Mouse (Mus musculus) right cerebral cortex, postnatal 25 days (tissue): ENCODE results near the gene Lancl1.

Source experiments
- DNase-seq: peaks from one replicate; pipeline ENCODE4 v3.0.0; 2022

Gene Lancl1

DNA sequence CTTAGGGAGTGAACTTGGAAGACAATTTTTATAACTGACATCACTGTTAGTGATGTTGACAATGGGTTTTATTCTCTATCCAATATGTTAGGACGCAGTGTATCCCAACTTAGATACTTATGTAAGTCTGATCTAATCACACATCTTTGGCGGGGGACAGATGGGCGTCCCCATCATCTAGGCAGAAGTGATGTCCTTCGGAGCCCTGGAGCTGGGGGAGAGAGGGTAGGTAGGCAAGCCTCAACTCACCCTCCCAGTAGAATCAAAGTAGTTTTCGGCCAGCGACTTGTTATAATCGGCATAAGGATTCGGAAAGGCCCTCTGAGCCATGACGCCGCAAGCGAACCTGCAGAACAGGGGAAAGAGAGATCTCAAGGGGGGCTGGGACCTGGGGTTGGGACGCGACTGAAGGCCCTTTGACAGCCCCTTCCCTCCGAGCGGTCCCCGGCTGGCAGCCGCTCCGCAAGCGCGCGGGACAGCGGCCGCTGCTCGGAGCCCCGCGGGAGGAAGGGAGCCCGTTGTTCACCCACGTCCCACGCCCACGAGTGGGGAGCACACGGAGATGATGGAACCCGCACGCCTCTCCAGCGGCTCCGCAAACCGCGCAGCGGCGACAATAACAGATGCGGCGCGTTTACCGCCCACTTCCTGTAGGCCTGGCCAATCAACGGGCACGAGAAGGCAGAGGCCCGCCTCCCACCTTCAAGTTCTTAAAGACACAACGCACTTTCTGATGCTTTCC, at the start of gene Lancl1:
TSS of gene Lancl1 (minus strand) at position 627 of the 742 bp plus-strand sequence.
- DNase-seq: peak; percentile 93

GRCm38 (mm10) chr1:67079146-67079545, 40.5 kb upstream of the Lancl1 start:
- no peak for DNase-seq

DNA sequence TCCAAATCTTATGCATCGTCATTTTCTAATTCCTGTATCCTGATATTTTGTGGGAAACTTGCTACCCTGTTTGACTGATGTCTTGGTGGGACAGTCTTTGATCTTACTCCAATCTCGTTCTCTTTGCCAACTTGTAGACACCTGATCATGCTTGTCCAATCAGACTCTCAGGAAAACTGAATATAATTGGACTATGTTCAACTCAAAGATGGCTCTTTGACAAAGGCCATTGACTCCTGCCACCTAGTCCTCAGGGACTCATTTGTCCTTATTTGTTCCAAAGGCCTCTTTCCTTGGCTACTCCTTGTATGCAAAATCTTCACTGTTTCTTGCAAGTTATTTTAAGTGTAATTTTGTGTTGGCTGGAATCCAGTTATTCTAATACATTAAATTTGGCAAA, 40.0 kb upstream of the Lancl1 start:
- DNase-seq: no peak

- DNase-seq: no peak
Observed at GRCm38 (mm10) chr1:67077739-67078138, 39.1 kb upstream of the Lancl1 start.

- DNase-seq: no peak
Observed at GRCm38 (mm10) chr1:67067561-67067960, 28.9 kb upstream of the Lancl1 start.

DNA sequence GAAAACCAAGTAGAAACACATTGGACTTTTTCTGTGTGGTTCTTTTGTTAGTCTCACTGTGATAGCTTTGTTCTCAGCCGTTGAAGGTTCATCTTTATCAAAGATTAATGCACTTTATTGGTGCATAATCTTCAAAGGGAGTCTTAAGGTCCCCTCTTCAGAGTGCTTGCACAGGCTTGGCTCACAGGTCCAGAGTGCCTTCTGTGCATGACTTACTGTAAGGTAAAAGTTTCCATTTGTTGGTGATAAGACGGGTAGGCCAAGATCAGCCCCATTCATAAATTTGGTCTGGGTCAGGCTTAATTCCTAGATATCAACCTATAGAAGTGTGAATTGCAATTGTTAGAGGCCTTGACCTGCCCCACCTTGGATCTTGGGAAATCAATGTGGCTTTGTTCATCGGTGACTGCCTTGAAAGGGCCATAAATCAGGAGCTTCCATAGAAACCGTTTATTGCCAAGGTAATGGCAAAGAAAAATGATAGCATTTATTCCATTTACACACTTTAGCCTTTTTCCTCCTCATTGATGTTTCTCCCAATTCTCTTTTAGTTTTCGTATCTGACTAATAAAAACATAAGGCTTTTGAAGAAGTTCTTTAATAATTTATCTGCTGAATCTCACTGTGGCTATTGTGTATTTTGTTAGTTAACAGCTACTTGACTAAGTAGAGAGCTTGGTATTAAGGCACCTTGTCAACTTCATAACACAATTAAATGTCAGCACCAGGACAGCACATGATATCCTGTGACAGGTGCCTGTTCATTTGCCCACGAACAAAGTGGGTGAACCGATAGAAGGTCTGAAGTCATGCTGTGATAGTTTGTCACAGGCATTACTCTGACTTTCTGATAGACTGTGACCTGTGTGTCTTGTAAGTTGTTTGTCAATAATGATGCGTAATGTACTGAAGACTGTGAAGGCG, 26.9 kb upstream of the Lancl1 start:
- no peak for DNase-seq

DNA sequence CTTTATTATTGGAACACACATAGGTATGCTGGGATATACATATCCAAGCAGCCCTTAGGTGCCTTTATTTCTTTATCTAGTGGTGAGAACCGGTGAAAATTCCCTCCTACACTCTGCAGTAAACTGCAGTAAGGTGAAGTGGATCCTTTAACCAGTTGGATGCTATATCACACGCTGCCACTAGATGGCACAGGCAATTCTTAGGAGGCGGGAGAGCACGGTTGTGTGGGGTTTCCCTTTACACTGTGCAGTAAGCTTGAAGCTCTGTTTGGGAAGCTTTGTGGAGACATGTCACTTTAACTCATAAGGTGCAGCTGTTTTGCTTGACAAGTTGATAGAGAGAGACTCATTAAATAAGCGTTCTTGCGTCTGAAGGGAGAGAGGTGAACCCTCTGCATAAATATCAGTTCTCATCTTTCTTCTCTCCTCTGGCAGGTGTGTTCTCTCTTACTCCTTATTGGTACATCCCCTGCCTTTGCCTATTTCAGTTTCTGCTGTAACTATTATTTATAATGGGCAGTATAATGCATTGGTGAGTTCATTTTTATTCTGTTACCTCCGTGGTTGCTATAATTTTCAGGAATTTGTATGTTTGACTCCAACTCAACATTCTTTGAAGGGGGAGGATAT, 22.9 kb upstream of the Lancl1 start:
- peak; percentile 74 for DNase-seq

- DNase-seq: no peak
Observed at GRCm38 (mm10) chr1:67055816-67056215, 17.1 kb upstream of the Lancl1 start.

DNA sequence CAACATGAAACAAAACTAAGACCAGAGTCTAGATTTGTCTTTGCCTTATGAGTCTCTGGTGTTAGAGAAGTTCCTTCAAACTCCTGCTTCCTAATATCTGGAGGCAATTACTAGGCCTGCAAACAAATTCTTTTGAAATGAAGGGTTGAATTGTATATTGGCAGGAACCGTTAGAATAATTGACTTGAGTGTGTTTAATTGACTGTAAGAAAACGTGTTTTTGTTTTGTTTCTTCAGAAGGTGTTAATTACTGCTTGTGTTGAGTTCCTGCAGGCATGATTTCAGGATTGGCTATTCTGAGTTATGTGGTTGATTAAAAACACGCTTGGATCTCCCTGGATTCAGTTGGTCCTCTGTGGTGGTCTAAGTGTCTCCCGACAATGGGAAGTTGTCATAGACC, 14.0 kb upstream of the Lancl1 start:
- no peak for DNase-seq

- no peak for DNase-seq
Observed at GRCm38 (mm10) chr1:67049600-67049999, 10.9 kb upstream of the Lancl1 start.

- no peak for DNase-seq
Observed at GRCm38 (mm10) chr1:67048696-67049095, 10.0 kb upstream of the Lancl1 start.

DNA sequence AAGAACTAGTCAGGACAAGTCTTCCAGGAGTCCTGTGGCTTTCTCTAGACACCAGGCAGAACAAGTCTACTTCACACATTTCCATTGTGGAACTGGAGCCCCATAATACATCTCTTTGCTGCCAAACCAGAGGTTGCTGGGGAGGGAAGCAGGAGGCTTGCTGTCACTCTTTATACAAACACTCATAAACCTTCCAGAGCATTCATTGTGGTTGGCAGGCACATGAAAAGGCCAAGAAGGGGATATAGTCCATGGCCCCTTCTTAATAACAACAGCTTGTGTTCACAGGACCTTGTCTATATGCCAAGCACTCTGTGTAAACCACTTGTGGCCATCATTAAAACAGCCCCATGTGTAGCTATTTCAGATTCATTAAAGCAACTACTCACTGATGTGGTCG, 6.4 kb upstream of the Lancl1 start:
- DNase-seq: no peak

GRCm38 (mm10) chr1:67042583-67042982, 3.9 kb upstream of the Lancl1 start:
- DNase-seq: no peak

GRCm38 (mm10) chr1:67039083-67039482, 411 bp upstream of the Lancl1 start:
- DNase-seq: no peak

DNA sequence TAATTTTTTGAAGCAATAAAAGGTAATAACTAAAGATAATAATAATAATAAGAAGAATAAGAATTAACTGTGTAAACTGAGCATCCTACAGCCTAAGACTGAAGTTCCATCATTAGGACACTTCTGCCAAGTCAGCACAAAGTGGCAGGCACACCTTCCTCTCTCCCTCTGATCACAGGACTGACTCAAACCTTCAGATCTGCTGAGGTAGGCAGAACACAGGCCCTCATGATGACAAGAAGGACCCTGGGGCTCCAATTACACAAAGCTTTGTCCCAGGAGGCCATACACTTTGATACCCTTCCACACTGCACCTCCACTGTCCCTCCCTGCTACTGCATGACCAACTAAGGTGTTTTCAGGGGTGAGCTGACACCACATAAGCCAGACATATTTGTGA, 1.5 kb downstream of the Lancl1 start:
- DNase-seq: no peak

- no peak for DNase-seq
Observed at GRCm38 (mm10) chr1:67033278-67033677, 5.4 kb downstream of the Lancl1 start.

GRCm38 (mm10) chr1:67026927-67027511, 11.7 kb downstream of the Lancl1 start:
- no peak for DNase-seq

DNA sequence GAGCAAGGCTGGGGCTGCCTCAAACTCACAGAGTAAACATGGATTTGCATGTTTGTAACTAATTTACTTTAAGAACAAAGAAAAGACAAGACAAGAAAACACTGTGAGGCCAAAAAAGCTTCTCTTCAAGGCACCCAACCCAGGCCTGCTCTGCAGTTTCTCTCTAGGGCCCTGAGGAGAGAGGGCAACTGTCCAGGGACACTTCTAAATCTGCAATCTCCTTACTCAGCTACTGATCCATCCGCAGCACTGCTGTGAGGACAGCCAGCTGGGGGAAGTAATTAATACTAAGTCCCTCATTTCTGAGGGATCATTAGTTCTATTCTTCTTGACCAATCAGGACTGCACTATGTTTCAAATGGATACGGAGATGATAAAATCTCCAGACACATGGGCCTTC, 12.5 kb downstream of the Lancl1 start:
- no peak for DNase-seq

GRCm38 (mm10) chr1:67022767-67023166, 15.9 kb downstream of the Lancl1 start:
- DNase-seq: no peak

GRCm38 (mm10) chr1:67022051-67022450, 16.6 kb downstream of the Lancl1 start:
- DNase-seq: no peak

- DNase-seq: no peak
Observed at GRCm38 (mm10) chr1:67020637-67021161, 18.0 kb downstream of the Lancl1 start.

DNA sequence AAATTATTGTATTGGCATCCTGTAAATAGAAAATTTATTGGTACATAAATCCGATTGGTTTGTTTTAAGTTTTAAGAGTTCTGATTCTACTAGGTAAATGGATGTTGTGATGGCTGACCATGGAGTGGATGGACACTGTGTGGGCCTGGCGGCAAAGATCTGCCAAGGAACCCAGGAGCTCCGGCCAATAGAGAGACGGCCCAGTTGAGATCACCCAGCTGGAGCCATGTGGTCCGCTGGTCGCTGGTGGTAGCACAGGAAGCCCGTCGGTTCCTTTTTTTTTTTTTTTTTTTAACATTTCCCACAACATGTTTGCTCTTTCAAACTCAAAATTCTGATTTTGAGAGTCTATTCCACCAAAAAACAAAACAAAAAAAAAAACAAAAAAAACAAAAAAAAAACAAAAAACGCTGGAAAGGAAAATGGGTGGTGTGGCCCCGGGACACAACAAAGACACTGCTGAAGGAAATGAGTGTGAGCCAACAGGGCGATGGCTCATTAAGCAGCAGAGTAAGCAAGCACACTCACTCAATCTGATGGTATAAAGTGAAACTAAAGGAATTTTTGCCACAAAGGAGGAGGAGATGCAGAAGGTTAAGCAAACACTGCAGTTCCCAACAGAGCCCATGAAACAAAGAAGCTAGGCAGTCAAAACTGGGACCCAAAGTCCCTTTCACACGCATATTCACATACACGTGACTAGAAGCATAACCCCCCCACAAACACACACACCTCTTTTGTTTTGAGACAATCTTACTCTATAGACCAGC, 21.4 kb downstream of the Lancl1 start:
- no peak for DNase-seq
